Mouse (Mus musculus): ENCODE measurements around the gene Tmem204.
A peak's percentile ranks its signal among the peaks of the same experiment; 100 is the strongest.

The Tmem204 gene

DNA sequence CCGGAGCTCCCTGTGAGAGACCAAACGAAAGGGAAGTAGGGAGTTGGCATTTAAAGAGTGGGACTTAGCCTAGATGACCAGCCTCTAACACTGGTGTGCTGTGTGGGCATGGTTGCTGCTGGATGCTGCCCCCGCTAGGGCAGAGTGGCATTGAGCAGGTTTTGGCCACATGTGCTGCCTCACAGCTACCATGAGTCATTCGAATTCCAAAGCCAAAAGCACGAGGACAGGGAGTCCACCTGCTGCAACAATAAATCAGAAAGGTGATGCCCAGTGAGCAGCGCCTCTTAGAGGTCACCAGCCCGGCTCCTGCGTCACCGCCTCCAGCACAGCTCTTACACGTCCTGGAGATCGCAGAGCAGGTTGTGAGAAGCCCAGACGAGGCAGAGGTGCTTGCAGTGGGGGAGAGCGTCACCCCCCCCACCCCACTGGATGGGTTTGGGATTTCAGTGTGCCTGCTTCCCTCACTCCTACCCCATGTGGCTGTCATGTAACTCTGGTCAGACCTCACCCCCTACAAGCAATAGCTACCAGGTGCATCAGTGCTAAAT, 1.5 kb upstream of the Tmem204 start:
- no peak for DNase-seq (ENCODE audit: low read depth, low spot score)

GRCm38 (mm10) chr17:25082887-25083286, 504 bp downstream of the Tmem204 start:
- no peak for DNase-seq (ENCODE audit: low read depth, low spot score)

GRCm38 (mm10) chr17:25082081-25082847, 1.1 kb downstream of the Tmem204 start:
- no peak for DNase-seq (ENCODE audit: low read depth, low spot score)

DNA sequence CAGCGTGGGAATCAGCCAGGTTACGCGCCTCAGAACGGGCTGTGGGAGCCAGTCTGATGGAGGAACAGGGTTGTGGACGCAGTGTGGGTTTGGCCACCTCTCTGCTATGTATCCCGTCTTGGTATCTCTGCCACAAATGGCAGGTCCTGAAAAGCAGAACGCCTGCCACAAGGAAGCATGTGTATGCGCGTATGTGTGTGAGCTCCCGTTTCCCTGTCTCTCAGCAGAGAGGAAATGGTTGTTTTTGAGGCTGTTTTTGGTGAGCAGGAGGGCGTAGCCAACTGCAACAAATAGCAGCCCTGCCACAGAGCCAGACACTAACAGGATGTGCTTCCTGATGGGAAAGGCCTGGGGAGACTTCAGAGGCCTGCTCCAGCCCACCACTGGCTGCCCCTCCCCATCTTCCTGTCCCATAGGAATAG, 2.4 kb downstream of the Tmem204 start:
- DNase-seq (ENCODE audit: low read depth, low spot score), result no peak

- DNase-seq (ENCODE audit: low read depth, low spot score), result no peak
Observed at GRCm38 (mm10) chr17:25080210-25080609, 3.2 kb downstream of the Tmem204 start.

DNA sequence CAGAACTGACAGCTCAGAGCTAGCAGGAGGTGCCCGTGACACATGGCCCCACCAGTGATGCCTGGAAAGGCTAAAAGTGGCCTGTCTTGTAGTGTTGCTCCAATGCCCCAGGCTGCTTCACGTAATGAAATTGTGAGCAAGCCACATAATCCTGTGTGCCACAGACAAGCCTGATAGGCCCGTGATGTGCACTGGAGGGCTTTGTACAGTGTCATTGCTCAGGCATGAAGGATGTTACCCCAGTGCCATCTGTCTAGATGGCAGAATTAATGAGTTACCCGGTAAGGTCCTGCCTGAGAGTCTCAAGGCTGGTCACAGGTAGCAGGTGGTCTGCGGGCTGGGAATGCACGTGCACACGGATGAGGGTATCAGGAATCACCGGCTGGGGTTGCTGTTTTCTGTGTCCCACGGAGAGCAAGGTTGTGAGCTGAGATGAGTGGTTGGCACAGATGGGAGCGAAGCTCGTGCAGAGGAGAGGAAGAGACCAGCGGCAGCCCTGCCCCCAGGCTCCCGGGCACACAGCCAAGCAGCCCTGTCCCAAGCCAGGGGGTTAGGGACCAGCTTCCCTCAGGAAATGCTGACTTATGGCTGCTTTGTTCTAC, 5.5 kb downstream of the Tmem204 start:
- no peak for DNase-seq (ENCODE audit: low read depth, low spot score)

DNA sequence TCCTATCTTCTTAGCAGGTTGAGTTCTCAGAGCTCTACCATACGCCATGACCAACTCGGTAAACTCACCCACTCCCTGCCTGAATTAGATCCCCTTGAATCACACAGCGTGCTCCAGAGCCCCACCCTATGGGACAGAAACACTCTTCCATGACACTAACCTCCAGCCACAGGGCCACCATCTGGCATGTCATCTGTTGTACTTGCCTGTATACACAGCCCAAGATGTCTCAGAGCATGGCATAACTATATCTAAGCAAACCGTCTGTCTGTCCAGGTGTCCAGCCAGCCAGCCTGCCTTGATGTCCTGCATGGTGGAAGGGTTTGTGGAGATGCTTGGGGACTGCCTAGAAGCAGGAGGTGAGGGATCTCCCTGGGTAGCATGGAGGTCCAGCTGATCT, 6.5 kb downstream of the Tmem204 start:
- DNase-seq (ENCODE audit: low read depth, low spot score), result no peak

GRCm38 (mm10) chr17:25068690-25069089, 14.7 kb downstream of the Tmem204 start:
- DNase-seq (ENCODE audit: low read depth, low spot score), result no peak

DNA sequence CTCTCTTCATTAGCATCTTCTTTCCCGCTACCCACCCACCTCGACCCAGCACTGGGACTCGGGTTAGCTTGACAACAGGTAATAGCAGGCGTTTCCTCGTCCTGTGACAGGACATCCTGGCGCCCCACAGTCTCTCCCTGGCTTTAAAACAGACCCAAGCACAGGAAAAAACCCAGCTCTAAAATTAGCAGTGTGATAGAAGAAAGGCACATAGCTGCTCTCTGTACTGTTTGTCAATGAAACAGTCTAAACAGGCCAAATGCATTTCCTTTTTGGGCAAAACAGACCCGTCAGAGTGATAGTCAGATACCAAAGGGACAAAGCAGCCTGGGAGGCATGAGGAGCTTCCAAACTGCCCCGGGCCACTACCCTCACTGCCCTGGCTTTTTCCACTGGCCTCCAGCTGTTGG, 15.9 kb downstream of the Tmem204 start:
- no peak for DNase-seq (ENCODE audit: low read depth, low spot score)

GRCm38 (mm10) chr17:25066595-25066994, 16.8 kb downstream of the Tmem204 start:
- DNase-seq (ENCODE audit: low read depth, low spot score), result no peak

DNA sequence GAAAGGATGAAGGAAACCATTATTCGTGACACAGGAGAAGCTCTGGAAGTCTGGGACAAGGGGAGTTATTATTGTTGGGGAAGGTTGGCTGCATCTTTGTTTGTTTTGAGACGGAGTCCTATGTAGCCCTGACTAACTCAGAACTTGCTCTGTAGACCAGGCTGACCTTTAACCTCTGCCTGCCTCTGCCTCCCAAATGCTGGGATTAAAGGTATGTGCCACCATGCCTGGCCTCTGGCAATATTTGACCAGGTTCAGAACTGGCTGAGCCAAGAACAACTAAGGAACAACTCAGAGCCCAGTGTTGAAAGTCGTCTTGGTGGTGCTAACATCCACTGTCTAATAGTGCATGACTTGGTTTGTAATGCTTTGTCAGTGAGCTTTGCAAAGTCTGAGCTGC, 18.2 kb downstream of the Tmem204 start:
- DNase-seq (ENCODE audit: low read depth, low spot score), result no peak

- no peak for DNase-seq (ENCODE audit: low read depth, low spot score)
Observed at GRCm38 (mm10) chr17:25064351-25064750, 19.0 kb downstream of the Tmem204 start.

DNA sequence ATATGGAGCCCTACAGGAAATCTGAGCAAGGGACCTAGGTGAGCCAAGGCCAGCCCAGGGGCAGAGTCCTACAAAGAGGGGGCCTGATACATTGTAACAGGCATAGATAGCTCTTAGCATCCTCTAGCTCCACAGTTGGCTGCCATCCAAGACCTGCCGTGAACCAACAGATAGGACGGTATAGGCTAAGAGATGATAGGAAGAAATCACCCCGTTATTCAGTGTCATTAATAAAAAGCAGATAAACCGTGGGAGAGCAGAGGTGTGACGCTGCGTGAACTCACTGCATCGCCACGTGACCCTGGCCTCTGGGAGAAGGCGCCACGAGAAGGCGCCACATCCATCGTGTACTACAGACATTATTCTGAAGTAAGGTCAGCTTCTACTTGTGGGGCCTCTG, 19.5 kb downstream of the Tmem204 start:
- no peak for DNase-seq (ENCODE audit: low read depth, low spot score)

DNA sequence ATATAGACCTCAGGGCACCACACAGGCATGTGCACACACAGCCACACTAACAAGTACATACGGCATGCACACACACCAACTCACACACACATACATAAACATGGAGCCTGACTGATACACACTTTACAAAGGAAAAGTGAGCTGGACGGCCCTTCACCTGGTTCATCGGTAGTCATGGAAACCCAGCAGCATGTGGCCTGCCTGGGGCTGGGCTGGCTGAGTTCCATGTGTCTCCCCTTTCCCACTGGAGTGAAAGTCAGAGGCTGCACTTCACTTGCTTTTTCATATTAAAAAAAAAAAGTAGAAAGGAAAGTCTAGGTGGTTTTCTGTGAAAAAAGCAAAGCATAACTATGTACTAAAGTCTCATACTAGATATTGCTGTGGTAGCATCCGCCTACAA, 20.1 kb downstream of the Tmem204 start:
- DNase-seq (ENCODE audit: low read depth, low spot score), result no peak

- DNase-seq (ENCODE audit: low read depth, low spot score), result no peak
Observed at GRCm38 (mm10) chr17:25057041-25057440, 26.4 kb downstream of the Tmem204 start.

DNA sequence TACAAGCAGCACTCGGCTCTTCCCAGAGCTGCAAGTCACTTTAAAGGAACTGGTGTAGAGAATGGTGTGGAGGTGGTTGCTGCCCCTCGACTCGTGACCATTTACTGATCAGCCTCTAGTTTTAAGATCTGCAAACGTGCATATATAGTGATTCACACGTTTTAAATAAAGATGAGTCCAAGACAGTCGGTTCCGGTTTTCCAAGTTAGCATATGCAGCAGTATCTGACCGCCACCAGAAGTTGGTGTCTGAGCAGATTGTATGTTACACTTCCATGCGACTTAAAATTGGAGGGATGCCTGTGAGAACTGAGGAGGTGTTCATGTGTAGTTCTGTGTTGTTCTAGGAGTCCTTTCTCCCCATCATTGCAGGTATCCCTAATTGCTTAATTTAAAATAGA, 30.1 kb downstream of the Tmem204 start:
- no peak for DNase-seq (ENCODE audit: low read depth, low spot score)

GRCm38 (mm10) chr17:25047143-25047542, 36.2 kb downstream of the Tmem204 start:
- DNase-seq (ENCODE audit: low read depth, low spot score), result no peak

GRCm38 (mm10) chr17:25045281-25045680, 38.1 kb downstream of the Tmem204 start:
- DNase-seq (ENCODE audit: low read depth, low spot score), result no peak

DNA sequence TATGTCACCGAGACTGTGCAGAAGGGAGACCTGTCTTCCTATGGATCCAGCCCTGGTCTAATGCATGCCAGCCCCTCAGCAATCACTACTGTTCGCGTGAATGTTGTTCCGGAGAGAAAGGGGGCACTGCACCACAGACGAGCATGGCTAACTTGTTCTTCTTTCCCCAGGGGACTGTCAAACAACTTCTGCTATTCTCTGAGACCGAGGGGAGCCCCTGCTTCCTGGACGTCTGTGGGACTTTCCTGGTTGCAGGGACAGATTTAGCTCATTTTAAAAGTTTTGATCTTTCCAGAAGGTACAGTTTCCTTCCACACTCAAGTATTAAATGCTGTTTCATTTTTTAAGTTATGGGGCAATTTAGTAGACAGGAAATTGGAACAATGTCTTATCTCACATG, 38.5 kb downstream of the Tmem204 start:
- DNase-seq (ENCODE audit: low read depth, low spot score), result no peak

- no peak for DNase-seq (ENCODE audit: low read depth, low spot score)
Observed at GRCm38 (mm10) chr17:25036183-25036582, 47.2 kb downstream of the Tmem204 start.

- peak; percentile 17 for DNase-seq (ENCODE audit: low read depth, low spot score)
Observed at GRCm38 (mm10) chr17:25016292-25017132, 66.9 kb downstream of the Tmem204 start.

DNA sequence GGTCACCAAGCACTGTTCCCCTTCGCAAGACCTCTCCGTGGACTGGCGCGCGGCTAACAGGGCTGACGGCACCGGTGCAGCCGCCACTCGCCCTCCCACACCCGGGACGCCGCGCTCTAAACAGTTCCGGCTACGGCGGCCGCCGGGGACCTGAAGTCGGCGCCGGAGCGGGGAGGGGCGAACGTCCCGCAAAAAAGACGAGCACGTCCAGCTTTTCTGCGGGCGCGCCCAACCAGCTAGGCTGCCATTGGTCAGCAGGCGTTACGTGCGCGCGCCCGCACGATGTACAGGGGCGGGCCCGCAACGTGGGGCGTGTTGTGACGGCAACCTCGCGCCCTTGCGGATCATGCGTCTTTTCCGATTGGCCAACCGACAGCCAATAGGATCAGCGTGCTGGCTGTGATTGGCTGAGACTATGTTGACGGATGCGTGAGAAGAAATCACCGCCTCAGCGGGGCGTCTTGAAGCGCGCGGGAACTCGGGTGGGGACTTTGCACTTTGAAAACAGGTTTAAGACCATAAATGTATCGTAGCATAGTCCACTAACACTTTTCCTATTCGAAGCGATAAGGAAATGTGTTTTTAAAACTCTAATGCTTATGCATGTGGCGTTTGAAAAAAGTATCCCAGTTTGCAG, 67.6 kb downstream of the Tmem204 start, which contains the start of the genes Cramp1l and Ift140:
Gene Cramp1l, minus strand, starts transcription at position 134 of the 637 bp plus-strand sequence.
Gene Ift140, plus strand, starts transcription at position 431 of the 637 bp plus-strand sequence.
- DNase-seq (ENCODE audit: low read depth, low spot score), result peak; percentile 98
